Mouse (Mus musculus) embryonic fibroblast, embryonic 13.5 days (primary cell): Measurements from ENCODE around the gene A830031A19Rik. TPM values are rescaled to one million over a fixed set of nuclear protein-coding genes. Genes with fewer than 3 reads are reported as not detected.

Experiments used
- H3K27ac ChIP-seq: 2 replicates; pipeline ENCODE4 v1.5.1; 2012; ENCODE audit warnings: low read length, control low read depth, inconsistent platforms; ENCODE audit not compliant: insufficient read depth
- H3K4me1 ChIP-seq: 2 replicates; pipeline ENCODE4 v1.6.1; 2011; ENCODE audit warnings: low read length; ENCODE audit not compliant: control insufficient read depth, insufficient read depth
- H3K4me3 ChIP-seq: 2 replicates; pipeline ENCODE4 v1.5.1; 2011; ENCODE audit warnings: mild to moderate bottlenecking, control low read depth, low read length; ENCODE audit not compliant: insufficient read depth
- CTCF ChIP-seq: IDR thresholded peaks from 2 replicates; pipeline ENCODE4 v1.5.1; 2011; ENCODE audit warnings: mild to moderate bottlenecking, control low read depth, low read length, moderate library complexity, borderline replicate concordance; ENCODE audit not compliant: insufficient read depth
- POLR2A ChIP-seq: IDR thresholded peaks from 2 replicates; pipeline ENCODE4 v1.6.1; 2011; ENCODE audit warnings: low read depth, mild to moderate bottlenecking, control low read depth, low read length, moderate library complexity
- polyA plus RNA-seq: library from polyadenylated mRNA; stranded (reverse); fragments of >200 nt; gene quantifications from 2 replicates; pipeline ENCODE4 v1.2.4, GENCODE M21; 2011; ENCODE audit warnings: low read depth; ENCODE audit not compliant: missing spikeins, insufficient read length

The A830031A19Rik gene
- polyA plus RNA-seq, 1 experiment, result not detected

- H3K27ac ChIP-seq, result no peak overlapping the region; the same call in 1 of the 2 replicates
- H3K4me1 ChIP-seq, result no peaks in the 10 kb centered on the region
- TF ChIP-seq CTCF, result no peak
- peak overlapping the region; percentile 93 for H3K4me3 ChIP-seq
These were observed 2.2 kb upstream of the A830031A19Rik start for GRCm38 (mm10) chr11:24076821-24077730.

- H3K4me3 ChIP-seq, result peak overlapping the region; percentile 93
- no peak overlapping the region for H3K27ac ChIP-seq
- no peaks in the 10 kb centered on the region for H3K4me1 ChIP-seq
- TF ChIP-seq CTCF (no peak), POLR2A (no peak)
These were observed 1.3 kb upstream of the A830031A19Rik start for GRCm38 (mm10) chr11:24076127-24076650.

- no peak for TF ChIP-seq POLR2A
- TF ChIP-seq CTCF, result no peak
- H3K27ac ChIP-seq, result no peak overlapping the region
- H3K4me3 ChIP-seq, result peak overlapping the region; percentile 93
- no peaks in the 10 kb centered on the region for H3K4me1 ChIP-seq
These were observed 752 bp upstream of the A830031A19Rik start for GRCm38 (mm10) chr11:24075486-24076126.

GRCm38 (mm10) chr11:24074021-24074591, 748 bp downstream of the A830031A19Rik start:
- no peak overlapping the region for H3K4me3 ChIP-seq
- TF ChIP-seq CTCF (no peak), POLR2A (no peak)
- no peaks in the 10 kb centered on the region for H3K4me1 ChIP-seq
- H3K27ac ChIP-seq, result no peak overlapping the region

GRCm38 (mm10) chr11:24065313-24065712, 9.5 kb downstream of the A830031A19Rik start:
- Histone ChIP-seq H3K4me1 (no peaks in the 10 kb centered on the region), H3K27ac (no peak overlapping the region), H3K4me3 (no peak overlapping the region)
- no peak for TF ChIP-seq POLR2A

GRCm38 (mm10) chr11:24064221-24064620, 10.6 kb downstream of the A830031A19Rik start:
- Histone ChIP-seq H3K4me3 (no peak overlapping the region), H3K27ac (no peak overlapping the region), H3K4me1 (no peaks in the 10 kb centered on the region)
- TF ChIP-seq CTCF (no peak), POLR2A (no peak)

GRCm38 (mm10) chr11:24062495-24063096, 12.3 kb downstream of the A830031A19Rik start:
- TF ChIP-seq CTCF, result no peak
- TF ChIP-seq POLR2A, result no peak
- no peak overlapping the region for H3K27ac ChIP-seq
- no peak overlapping the region for H3K4me3 ChIP-seq
- H3K4me1 ChIP-seq, result no peaks in the 10 kb centered on the region

- no peaks in the 10 kb centered on the region for H3K4me1 ChIP-seq
- no peak overlapping the region for H3K27ac ChIP-seq
- TF ChIP-seq POLR2A (no peak), CTCF (no peak)
- peak overlapping the region; percentile 19; the same call in 1 of the 2 replicates for H3K4me3 ChIP-seq
These were observed 13.0 kb downstream of the A830031A19Rik start for GRCm38 (mm10) chr11:24061819-24062218.

- H3K4me1 ChIP-seq, result no peaks in the 10 kb centered on the region
- no peak for TF ChIP-seq CTCF
- TF ChIP-seq POLR2A, result no peak
- no peak overlapping the region for H3K27ac ChIP-seq
- no peak overlapping the region for H3K4me3 ChIP-seq
These were observed 14.4 kb downstream of the A830031A19Rik start for GRCm38 (mm10) chr11:24060428-24060827.
